Mouse (Mus musculus): ENCODE measurements around the gene Rap1gds1.

DNA sequence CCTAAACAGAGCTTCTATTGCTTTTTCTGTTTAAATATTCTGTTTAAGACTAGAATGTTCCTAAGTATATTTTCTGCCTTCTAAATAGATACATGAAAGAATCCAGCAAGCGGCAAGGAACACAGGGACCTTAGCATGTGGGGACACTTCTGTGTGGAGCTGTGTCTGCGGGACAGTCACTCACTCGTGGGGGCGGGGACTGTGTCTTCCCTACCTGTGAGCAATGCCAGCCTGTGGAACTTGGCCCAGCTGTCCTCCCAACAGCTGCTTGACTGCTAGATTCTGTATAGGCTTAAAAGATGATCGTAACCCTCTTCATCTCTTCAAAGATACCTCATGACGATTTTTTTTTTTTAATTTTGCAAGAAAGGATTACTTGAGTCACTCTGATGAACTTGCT, 199.1 kb downstream of the Rap1gds1 start:
- TF ChIP-seq CTCF (conservative IDR thresholded peaks at IDR 0.05; ENCODE audit: low read length) (no peak), POU5F1 (IDR thresholded peaks at IDR 0.05; ENCODE audit: borderline replicate concordance, low read length) (no peak)

Measured in E14TG2a.4 (cell line).